25 mouse cellular contexts compared by ENCODE assay signal in genomic region chr13:118448977-118449705, GRCm38 (mm10).
"Had no signal": no experiment of that assay in that cellular context is flagged by ENCODE, and none has a peak within 500 bp of the region (broad histone marks: within the 10 kb centered on the region; RNA-seq: fewer than 3 reads in every experiment).

No protein-coding gene starts in this region.

- H3K27ac ChIP-seq: heart, adult 2 months; heart, embryonic 13.5 days; heart, embryonic 15.5 days; hindbrain, embryonic 13.5 days; hindbrain, embryonic 15.5 days; hindbrain, postnatal 0 days; kidney, embryonic 15.5 days; kidney, postnatal 0 days; layer of hippocampus, adult 2 months; limb, embryonic 10.5 days; limb, embryonic 12.5 days had no signal

- H3K9me3 ChIP-seq: heart, embryonic 15.5 days; hindbrain, embryonic 13.5 days; hindbrain, embryonic 15.5 days; kidney, embryonic 15.5 days; limb, embryonic 10.5 days; limb, embryonic 12.5 days had no signal

- DNase-seq: gastrocnemius, postnatal 14 days; gastrocnemius, postnatal 36 days; heart, adult 11 months; heart, adult 2 months; heart, postnatal 14 days; heart, postnatal 36 days; kidney, adult 11 months; kidney, adult 2 months; kidney, adult 9 months; kidney, postnatal 14 days; kidney, postnatal 4 days; liver had no signal

- H3K4me3 ChIP-seq: heart, adult 2 months; heart, embryonic 13.5 days; heart, embryonic 15.5 days; hindbrain, embryonic 13.5 days; hindbrain, embryonic 15.5 days; kidney, embryonic 15.5 days; layer of hippocampus, adult 2 months; limb, embryonic 10.5 days; limb, embryonic 12.5 days had no signal

- H3K4me2 ChIP-seq: heart, embryonic 11.5 days; heart, embryonic 13.5 days; heart, embryonic 15.5 days; hindbrain, embryonic 13.5 days; hindbrain, embryonic 15.5 days; kidney, embryonic 15.5 days; limb, embryonic 12.5 days; liver, embryonic 11.5 days had no signal

- ATAC-seq: hindbrain, postnatal 0 days; intestine, embryonic 16.5 days had no signal

- H3K27me3 ChIP-seq: heart, embryonic 13.5 days; heart, embryonic 15.5 days; hindbrain, embryonic 13.5 days; hindbrain, embryonic 15.5 days; kidney, embryonic 15.5 days; limb, embryonic 12.5 days had no signal

- H3K9ac ChIP-seq: heart, embryonic 13.5 days; heart, embryonic 15.5 days; hindbrain, embryonic 13.5 days; hindbrain, embryonic 15.5 days; kidney, embryonic 15.5 days; limb, embryonic 12.5 days had no signal

- H3K4me1 ChIP-seq: heart, embryonic 13.5 days; heart, embryonic 15.5 days; hindbrain, embryonic 13.5 days; hindbrain, embryonic 15.5 days; kidney, embryonic 15.5 days; limb, embryonic 12.5 days had no signal

- H3K36me3 ChIP-seq: heart, embryonic 13.5 days; heart, embryonic 15.5 days; hindbrain, embryonic 13.5 days; hindbrain, embryonic 15.5 days; kidney, embryonic 15.5 days; limb, embryonic 10.5 days; limb, embryonic 12.5 days had no signal
